Mouse (Mus musculus): ENCODE measurements around the gene Lhx6. TPM values are rescaled to one million over a fixed set of nuclear protein-coding genes. Genes with fewer than 3 reads are reported as not detected.

The Lhx6 gene
- polyA plus RNA-seq, 1 experiment from 2014 or later: 14.7 TPM

- Histone ChIP-seq H3K9me3 (replicated peaks; ENCODE audit: control insufficient read depth, low read length) (no peaks in the 10 kb centered on the region), H3K36me3 (ENCODE audit: control insufficient read depth, insufficient read depth, low read length) (peaks cover 47% of the 10 kb centered on the region), H3K27ac (ENCODE audit: low read depth, low read length) (no peak overlapping the region), H3K9ac (ENCODE audit: low read length) (no peak overlapping the region), H3K27me3 (replicated peaks; ENCODE audit: control insufficient read depth, insufficient read depth, low read length) (no peaks in the 10 kb centered on the region), H3K4me1 (ENCODE audit: control insufficient read depth, insufficient read depth, low read length) (no peaks in the 10 kb centered on the region), H3K4me2 (ENCODE audit: low read length) (no peak overlapping the region), H3K4me3 (ENCODE audit: low read depth, low read length) (no peak overlapping the region)
- WGBS: 89% methylated on average over 7 of the region's 7 CpGs
- DNase-seq (ENCODE audit: low spot score) (no peak), ATAC-seq (no peak)
These were observed 70.3 kb downstream of the Lhx6 start for GRCm38 (mm10) chr2:36034898-36035297.

DNA sequence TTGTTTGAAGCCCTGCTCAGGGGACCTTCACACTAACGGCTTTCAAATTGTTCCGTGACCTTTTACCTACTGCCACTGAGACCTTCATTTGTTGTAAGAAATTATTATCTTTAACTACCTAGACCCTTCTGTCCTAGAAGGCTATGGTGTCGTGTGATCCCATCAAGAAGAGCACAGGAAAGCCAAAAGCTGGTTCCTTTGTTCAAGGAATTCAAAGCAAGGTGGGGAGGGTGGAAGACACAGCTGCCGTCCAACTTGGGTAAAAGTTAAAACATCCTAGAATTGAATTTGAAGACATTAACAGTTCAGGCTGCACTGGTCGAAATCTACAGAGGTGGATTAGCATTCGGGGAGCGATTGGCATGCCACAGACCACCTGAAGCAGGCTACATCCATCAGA is 71.2 kb downstream of the Lhx6 start:
- Histone ChIP-seq H3K36me3 (ENCODE audit: control insufficient read depth, insufficient read depth, low read length) (peaks cover 38% of the 10 kb centered on the region), H3K4me1 (ENCODE audit: control insufficient read depth, insufficient read depth, low read length) (no peaks in the 10 kb centered on the region), H3K4me3 (ENCODE audit: low read depth, low read length) (no peak overlapping the region), H3K9ac (ENCODE audit: low read length) (no peak overlapping the region), H3K9me3 (replicated peaks; ENCODE audit: control insufficient read depth, low read length) (no peaks in the 10 kb centered on the region), H3K4me2 (ENCODE audit: low read length) (no peak overlapping the region), H3K27ac (ENCODE audit: low read depth, low read length) (no peak overlapping the region), H3K27me3 (replicated peaks; ENCODE audit: control insufficient read depth, insufficient read depth, low read length) (no peaks in the 10 kb centered on the region)
- 81% methylated on average over 7 of the region's 7 CpGs for whole genome bisulfite sequencing
- DNase-seq (ENCODE audit: low spot score) (no peak), ATAC-seq (no peak)

GRCm38 (mm10) chr2:36032884-36033283 is 72.3 kb downstream of the Lhx6 start:
- no peak overlapping the region for H3K4me3 ChIP-seq (ENCODE audit: low read depth, low read length)
- WGBS: 91% methylated on average over 7 of the region's 7 CpGs
- no peaks in the 10 kb centered on the region for H3K9me3 ChIP-seq (replicated peaks; ENCODE audit: control insufficient read depth, low read length)
- H3K9ac ChIP-seq (ENCODE audit: low read length): no peak overlapping the region
- H3K27me3 ChIP-seq (replicated peaks; ENCODE audit: control insufficient read depth, insufficient read depth, low read length): no peaks in the 10 kb centered on the region
- DNase-seq (ENCODE audit: low spot score) (no peak), ATAC-seq (no peak)
- H3K4me2 ChIP-seq (ENCODE audit: low read length): no peak overlapping the region
- no peaks in the 10 kb centered on the region for H3K4me1 ChIP-seq (ENCODE audit: control insufficient read depth, insufficient read depth, low read length)
- peaks cover 28% of the 10 kb centered on the region for H3K36me3 ChIP-seq (ENCODE audit: control insufficient read depth, insufficient read depth, low read length)
- H3K27ac ChIP-seq (ENCODE audit: low read depth, low read length): no peak overlapping the region

Other genes with a start within 250 kb of the Lhx6 start
- 2.4 and 3.1 TPM in 2 replicates for gene Ttll11, start 125.5 kb downstream of the Lhx6 start, polyA plus RNA-seq (2014; fragmentation: Nextera tagmentation; extraction: Ambion mirVana)
- 283 and 287 TPM in 2 replicates for gene Ndufa8, start 56.0 kb downstream of the Lhx6 start, polyA plus RNA-seq (2014; fragmentation: Nextera tagmentation; extraction: Ambion mirVana)
- 2.6 and 3.4 TPM in 2 replicates for gene Morn5, start 56.0 kb downstream of the Lhx6 start, polyA plus RNA-seq (2014; fragmentation: Nextera tagmentation; extraction: Ambion mirVana)
- gene Mrrf, start 31.0 kb upstream of the Lhx6 start, polyA plus RNA-seq (2014; fragmentation: Nextera tagmentation; extraction: Ambion mirVana): 37.2 and 39.9 TPM in 2 replicates
- 166 and 187 TPM in 2 replicates for gene Rbm18, start 31.4 kb upstream of the Lhx6 start, polyA plus RNA-seq (2014; fragmentation: Nextera tagmentation; extraction: Ambion mirVana)
- 3.7 and 3.8 TPM in 2 replicates for gene Ptgs1, start 125.0 kb upstream of the Lhx6 start, polyA plus RNA-seq (2014; fragmentation: Nextera tagmentation; extraction: Ambion mirVana)